Mouse (Mus musculus) spleen, adult 2 months (tissue): Measurements from ENCODE around the gene Gm11639. TPM values are rescaled to one million over a fixed set of nuclear protein-coding genes. Genes with fewer than 3 reads are reported as not detected.
A peak's percentile ranks its signal among the peaks of the same experiment; 100 is the strongest.

Source experiments
- DNase-seq, 2 experiments: peaks; one replicate each; pipeline versions ENCODE4 v3.0.0 to v3.0.0-alpha.2; 2012 to 2021; ENCODE audit warnings: low spot score in 2 of 2, low read depth in 1 of 2
- H3K27ac ChIP-seq: fragments of 200-500 bp; 2 replicates; pipeline ENCODE4 v1.5.1; 2012; ENCODE audit warnings: low read length, inconsistent platforms; ENCODE audit not compliant: insufficient read depth
- H3K27me3 ChIP-seq: fragments of 200-500 bp; 2 replicates; pipeline ENCODE4 v1.6.1; 2012; ENCODE audit warnings: mild to moderate bottlenecking, moderate library complexity, low read length, inconsistent platforms; ENCODE audit not compliant: control insufficient read depth, insufficient read depth
- H3K36me3 ChIP-seq: fragments of 200-500 bp; 2 replicates; pipeline ENCODE4 v1.6.1; 2012; ENCODE audit warnings: mild to moderate bottlenecking, low read length, inconsistent platforms; ENCODE audit not compliant: control insufficient read depth, insufficient read depth
- H3K4me1 ChIP-seq: fragments of 200-500 bp; 2 replicates; pipeline ENCODE4 v1.6.1; 2011; ENCODE audit warnings: inconsistent platforms; ENCODE audit not compliant: control insufficient read depth, insufficient read depth, insufficient read length
- H3K4me3 ChIP-seq: fragments of 200-500 bp; 2 replicates; pipeline ENCODE4 v1.5.1; 2011; ENCODE audit warnings: mild to moderate bottlenecking, inconsistent platforms; ENCODE audit not compliant: insufficient read depth, insufficient read length; ENCODE audit errors: extremely low read depth
- CTCF ChIP-seq: fragments of 200-500 bp; IDR thresholded peaks from 2 replicates; pipeline ENCODE4 v1.5.1; 2011; ENCODE audit warnings: mild to moderate bottlenecking, inconsistent platforms; ENCODE audit not compliant: insufficient read depth, insufficient read length, insufficient replicate concordance; ENCODE audit errors: extremely low read depth
- POLR2A ChIP-seq: fragments of 200-500 bp; IDR thresholded peaks from 2 replicates; pipeline ENCODE4 v1.6.1; 2011; ENCODE audit warnings: low read depth, low read length, inconsistent platforms
- WGBS: fragments of 180-500 bp; shearing (Covaris S2); methylation state at CpG from one replicate; pipeline ENCODE4 v1.1.7; 2018; 5-methylcytosine and 5-hydroxymethylcytosine counted together
- polyA plus RNA-seq: library from polyadenylated mRNA; depleted of rRNA; stranded (reverse); fragments of >200 nt; gene quantifications from 2 replicates; pipeline ENCODE4 v1.2.3, GENCODE M21; 2012

Gene Gm11639
- polyA plus RNA-seq, 1 experiment, result not detected

DNA sequence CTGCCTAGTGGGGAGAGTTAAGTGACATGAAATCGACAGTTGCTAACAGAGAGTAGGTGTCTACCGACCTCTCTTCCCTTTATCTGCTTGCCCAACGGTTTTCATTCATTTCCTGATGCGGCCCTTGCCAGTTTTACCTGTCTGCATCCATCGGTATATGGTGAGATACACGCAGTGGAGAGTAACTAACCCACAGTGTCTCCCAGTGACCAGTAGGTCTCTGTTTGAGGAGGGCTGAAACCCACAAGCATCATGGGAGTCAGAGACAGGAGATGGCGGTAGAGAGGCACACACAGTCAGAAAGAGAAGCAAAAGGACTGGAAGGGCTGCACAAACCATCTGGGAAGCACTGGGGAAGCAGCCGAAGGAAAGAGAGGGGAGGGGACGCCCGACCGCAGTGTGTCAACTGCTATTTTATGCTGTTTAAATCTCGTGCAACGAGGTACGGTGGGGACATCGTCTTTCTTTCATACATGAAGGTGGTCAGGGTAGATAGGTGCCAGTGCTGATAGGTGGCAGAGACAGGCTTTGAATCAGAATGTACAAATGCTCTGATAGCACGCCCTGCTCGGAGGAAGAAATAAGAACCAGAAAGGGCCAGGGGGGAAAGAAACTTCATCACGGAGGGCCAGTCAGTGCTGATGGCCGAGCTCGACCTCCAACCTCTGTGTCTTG, 23.8 kb upstream of the Gm11639 start:
- peaks cover 14% of the 10 kb centered on the region; the same call in 1 of the 2 replicates for H3K4me1 ChIP-seq
- H3K36me3 ChIP-seq, result peaks cover 4% of the 10 kb centered on the region; the same call in 1 of the 2 replicates
- no peaks in the 10 kb centered on the region for H3K27me3 ChIP-seq
- peak overlapping the region; percentile 72 for H3K27ac ChIP-seq
- WGBS, result 69% methylated on average over 20 of the region's 20 CpGs
- TF ChIP-seq POLR2A, result no peak
- no peak; the same call in 1 of the 2 replicates for TF ChIP-seq CTCF
- H3K4me3 ChIP-seq, result no peak overlapping the region
- DNase-seq, result peak in 1 of 2 experiments; percentile 17

DNA sequence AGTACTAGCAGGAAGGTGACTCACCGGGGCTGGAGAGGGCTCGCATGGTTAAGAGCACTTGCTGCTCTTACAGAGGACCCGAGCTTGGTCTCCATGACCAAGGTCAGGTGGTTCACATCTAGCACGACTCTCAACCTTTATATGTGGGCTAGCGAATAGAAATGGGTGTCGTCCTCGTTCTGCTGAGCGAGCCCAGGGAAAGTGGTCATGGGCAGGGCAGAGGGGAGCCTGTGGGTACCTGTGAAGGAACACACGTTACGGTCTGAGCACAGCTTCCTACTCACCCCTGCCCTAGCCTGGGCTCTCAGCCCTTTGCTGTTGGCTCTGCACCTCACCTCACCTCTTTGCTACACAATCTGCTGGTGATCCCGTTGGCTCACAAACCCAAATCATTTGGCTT, 22.9 kb upstream of the Gm11639 start:
- WGBS, result 66% methylated on average over 11 of the region's 11 CpGs
- Histone ChIP-seq H3K4me1 (peaks cover 22% of the 10 kb centered on the region; the same call in 1 of the 2 replicates), H3K27me3 (no peaks in the 10 kb centered on the region), H3K36me3 (peaks cover 4% of the 10 kb centered on the region; the same call in 1 of the 2 replicates), H3K4me3 (no peak overlapping the region), H3K27ac (peak overlapping the region; percentile 72)
- TF ChIP-seq CTCF (no peak), POLR2A (no peak)
- DNase-seq, result no peak

DNA sequence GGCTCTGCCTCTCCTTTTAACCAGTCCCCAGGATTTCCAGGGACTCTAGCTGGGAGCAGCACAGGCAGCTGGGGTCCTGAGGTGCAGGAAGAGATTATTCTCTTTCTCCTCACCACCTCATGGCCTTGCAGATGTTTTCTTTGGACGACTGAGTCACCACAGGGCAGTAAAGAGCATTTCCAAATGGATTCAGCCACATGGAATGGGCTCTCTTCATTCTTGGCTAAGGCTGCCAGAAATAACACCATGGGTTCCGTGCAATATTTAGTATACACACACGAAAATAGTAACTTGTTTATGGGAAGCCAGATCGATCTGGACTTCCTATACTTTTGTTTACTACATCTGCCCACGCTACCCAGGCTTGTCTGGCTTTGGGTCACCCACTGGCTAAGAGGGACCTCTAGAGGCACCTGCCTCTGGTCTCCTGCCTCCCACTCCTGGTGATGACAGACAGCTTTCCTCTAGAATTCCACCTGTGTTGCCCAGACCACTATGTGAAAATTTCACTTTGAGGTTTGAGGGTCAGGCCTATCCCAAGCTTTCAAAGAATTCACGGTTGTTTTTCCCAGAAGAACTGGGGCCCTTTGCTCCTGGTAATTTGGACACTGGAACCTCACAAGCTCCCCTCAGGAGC, 22.1 kb upstream of the Gm11639 start:
- H3K4me1 ChIP-seq, result peaks cover 25% of the 10 kb centered on the region; the same call in 1 of the 2 replicates
- no peak for TF ChIP-seq CTCF
- no peak for TF ChIP-seq POLR2A
- DNase-seq, result no peak
- H3K4me3 ChIP-seq, result no peak overlapping the region
- WGBS, result 72% methylated on average over 6 of the region's 6 CpGs
- peak overlapping the region; percentile 72 for H3K27ac ChIP-seq
- H3K36me3 ChIP-seq, result peaks cover 4% of the 10 kb centered on the region; the same call in 1 of the 2 replicates
- H3K27me3 ChIP-seq, result no peaks in the 10 kb centered on the region

DNA sequence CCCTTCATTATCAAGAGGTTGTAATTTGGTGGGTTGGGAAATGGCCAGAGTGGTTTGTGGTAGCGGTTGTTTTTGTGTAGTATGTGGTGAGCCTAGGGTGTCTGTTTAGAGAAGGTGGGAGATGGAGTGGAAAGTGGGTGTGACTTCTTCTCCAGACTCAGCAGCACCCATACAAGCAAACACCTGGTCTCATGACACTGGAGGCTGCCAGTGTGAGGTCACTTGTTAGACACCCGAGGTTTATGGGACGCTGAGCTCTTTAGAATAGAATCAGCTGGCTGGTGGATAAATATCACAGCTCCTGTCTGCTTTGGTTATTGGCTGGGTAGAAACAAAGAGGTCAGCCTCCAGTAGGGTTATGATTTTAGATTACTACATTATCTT, 21.6 kb upstream of the Gm11639 start:
- 35% methylated on average over 3 of the region's 3 CpGs for WGBS
- DNase-seq, result peak in 1 of 2 experiments; percentile 41
- Histone ChIP-seq H3K4me1 (peaks cover 25% of the 10 kb centered on the region; the same call in 1 of the 2 replicates), H3K4me3 (no peak overlapping the region), H3K36me3 (peaks cover 2% of the 10 kb centered on the region; the same call in 1 of the 2 replicates), H3K27ac (peak overlapping the region; percentile 58), H3K27me3 (no peaks in the 10 kb centered on the region)
- TF ChIP-seq POLR2A (no peak), CTCF (no peak)

DNA sequence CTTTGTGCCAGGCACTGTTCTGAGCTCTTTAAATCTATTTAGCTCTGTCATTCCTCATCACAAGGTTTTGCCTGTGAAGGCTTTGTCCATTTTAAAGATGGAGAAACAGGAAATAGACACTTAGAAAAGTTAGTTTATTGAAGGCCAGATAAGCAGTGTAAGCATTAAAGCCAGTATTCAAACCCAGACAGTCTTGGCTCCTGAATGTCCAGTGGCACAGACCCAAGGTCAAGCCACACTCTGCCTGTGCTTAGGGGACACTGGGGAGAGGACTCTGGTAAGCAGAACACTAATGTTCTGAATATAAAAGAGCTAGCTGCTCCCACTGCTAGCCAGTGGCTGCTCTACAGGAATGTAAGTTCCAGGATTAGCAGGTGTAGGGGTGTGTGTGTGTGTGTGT, 21.1 kb upstream of the Gm11639 start:
- H3K4me1 ChIP-seq, result peaks cover 25% of the 10 kb centered on the region; the same call in 1 of the 2 replicates
- H3K36me3 ChIP-seq, result peaks cover 2% of the 10 kb centered on the region; the same call in 1 of the 2 replicates
- H3K27me3 ChIP-seq, result no peaks in the 10 kb centered on the region
- H3K27ac ChIP-seq, result peak overlapping the region; percentile 58
- no peak for TF ChIP-seq POLR2A
- no peak for TF ChIP-seq CTCF
- no peak overlapping the region for H3K4me3 ChIP-seq
- no peak for DNase-seq

DNA sequence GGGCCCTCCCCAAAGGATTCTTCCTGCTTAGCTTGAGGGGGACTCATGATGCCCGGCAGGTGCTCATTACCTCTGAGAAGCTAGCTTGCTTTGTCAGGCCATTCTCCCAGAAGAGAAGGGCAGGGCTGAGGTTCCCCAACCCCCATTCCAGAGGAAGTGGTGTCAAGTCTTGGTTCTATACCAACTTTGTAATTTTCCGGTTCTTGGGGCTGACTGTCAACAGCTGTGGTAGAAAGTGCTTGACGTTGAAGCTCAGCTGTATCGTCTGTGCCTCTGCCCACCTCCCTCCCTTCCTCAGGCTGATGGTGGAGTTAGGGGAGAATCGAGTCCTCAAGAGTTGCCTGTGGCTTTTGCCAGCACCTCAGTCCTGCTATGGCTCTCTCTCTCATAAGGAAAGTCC, 18.1 kb upstream of the Gm11639 start:
- peak overlapping the region; percentile 93 for H3K27ac ChIP-seq
- DNase-seq, result peak in 1 of 2 experiments; percentile 50
- H3K27me3 ChIP-seq, result no peaks in the 10 kb centered on the region
- peaks cover 24% of the 10 kb centered on the region; the same call in 1 of the 2 replicates for H3K4me1 ChIP-seq
- 13% methylated on average over 5 of the region's 5 CpGs for WGBS
- H3K4me3 ChIP-seq, result no peak overlapping the region
- no peaks in the 10 kb centered on the region for H3K36me3 ChIP-seq
- TF ChIP-seq CTCF (no peak), POLR2A (no peak)

DNA sequence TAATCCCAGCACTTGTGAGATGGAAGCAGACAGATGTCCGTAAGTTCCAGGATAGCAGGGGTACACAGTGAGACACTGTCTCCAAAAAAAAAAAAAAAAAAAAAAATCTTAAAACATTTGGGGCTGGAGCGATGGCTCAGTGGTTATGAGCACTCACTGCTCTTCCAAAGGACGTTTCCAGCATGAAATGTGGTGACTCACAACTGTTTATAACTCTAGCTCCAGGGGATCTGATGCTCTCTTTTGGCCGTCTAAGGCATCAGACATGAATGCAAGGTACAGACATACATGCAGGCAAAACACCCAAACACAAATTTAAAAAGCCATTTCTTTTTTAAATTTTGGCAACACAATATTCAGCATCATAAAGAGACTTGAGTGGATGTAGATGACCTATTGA, 12.1 kb upstream of the Gm11639 start:
- WGBS, result 91% methylated on average over 4 of the region's 4 CpGs
- no peak overlapping the region for H3K27ac ChIP-seq
- no peak for TF ChIP-seq POLR2A
- TF ChIP-seq CTCF, result no peak
- no peaks in the 10 kb centered on the region for H3K27me3 ChIP-seq
- no peak overlapping the region for H3K4me3 ChIP-seq
- H3K4me1 ChIP-seq, result no peaks in the 10 kb centered on the region
- no peak for DNase-seq
- no peaks in the 10 kb centered on the region for H3K36me3 ChIP-seq
